Mouse (Mus musculus) neural tube, embryonic 11.5 days (tissue): Measurements from ENCODE around the gene Cacng5. TPM values are rescaled to one million over a fixed set of nuclear protein-coding genes. Genes with fewer than 3 reads are reported as not detected.
A peak's percentile ranks its signal among the peaks of the same experiment; 100 is the strongest.

Source experiments
- ATAC-seq: fragments of 200-750 bp; cut with Nextera tagmentation; 2 replicates; pipeline ENCODE4 v1.8.0; 2017; ENCODE audit warnings: moderate number of reproducible peaks, mild to moderate bottlenecking, moderate TSS enrichment, moderate library complexity; ENCODE audit not compliant: insufficient read depth, low FRiP score, low TSS enrichment
- DNase-seq: peaks from one replicate; pipeline ENCODE4 v3.0.0-alpha.2; 2015; ENCODE audit warnings: low spot score
- H3K27ac ChIP-seq: fragments of 300-500 bp; sonication (generic); 2 replicates; pipeline ENCODE4 v1.5.1; 2014; ENCODE audit warnings: low read depth, mild to moderate bottlenecking, low read length
- H3K27me3 ChIP-seq: fragments of 300-500 bp; sonication (generic); 2 replicates; pipeline ENCODE4 v1.6.1; 2014; ENCODE audit warnings: mild to moderate bottlenecking, low read length, mixed read lengths; ENCODE audit not compliant: control insufficient read depth, insufficient read depth
- H3K36me3 ChIP-seq: fragments of 300-500 bp; sonication (generic); 2 replicates; pipeline ENCODE4 v1.6.1; 2014; ENCODE audit warnings: mild to moderate bottlenecking, low read length, moderate library complexity, mixed read lengths; ENCODE audit not compliant: control insufficient read depth, insufficient read depth
- H3K4me1 ChIP-seq: fragments of 300-500 bp; sonication (generic); 2 replicates; pipeline ENCODE4 v1.6.1; 2014; ENCODE audit warnings: low read length, mixed read lengths; ENCODE audit not compliant: control insufficient read depth, insufficient read depth
- H3K4me2 ChIP-seq: fragments of 300-500 bp; sonication (generic); 2 replicates; pipeline ENCODE4 v1.6.1; 2014; ENCODE audit warnings: low read depth, mild to moderate bottlenecking, moderate library complexity
- H3K4me3 ChIP-seq: fragments of 300-500 bp; sonication (generic); 2 replicates; pipeline ENCODE4 v1.5.1; 2014; ENCODE audit warnings: low read depth, low read length
- H3K9ac ChIP-seq: fragments of 300-500 bp; sonication (generic); 2 replicates; pipeline ENCODE4 v1.6.1; 2014; ENCODE audit warnings: mild to moderate bottlenecking, low read length
- H3K9me3 ChIP-seq: fragments of 300-500 bp; sonication (generic); 2 replicates; pipeline ENCODE4 v1.6.1; 2016; ENCODE audit warnings: low read length; ENCODE audit not compliant: control insufficient read depth
- WGBS: fragments of 180-500 bp; shearing (Covaris S2); extraction: QIAGEN DNeasy Blood & Tissue Kit; methylation state at CpG from one replicate; pipeline ENCODE4 v1.1.7; 2014; 5-methylcytosine and 5-hydroxymethylcytosine counted together
- polyA plus RNA-seq: library from polyadenylated mRNA; unstranded; fragments of >200 nt; fragmentation: Nextera tagmentation; extraction: Ambion mirVana; gene quantifications from 2 replicates; pipeline ENCODE4 v1.2.1, GENCODE M21; 2014

The Cacng5 gene
- 2.7 and 3.8 TPM in 2 replicates for polyA plus RNA-seq

DNA sequence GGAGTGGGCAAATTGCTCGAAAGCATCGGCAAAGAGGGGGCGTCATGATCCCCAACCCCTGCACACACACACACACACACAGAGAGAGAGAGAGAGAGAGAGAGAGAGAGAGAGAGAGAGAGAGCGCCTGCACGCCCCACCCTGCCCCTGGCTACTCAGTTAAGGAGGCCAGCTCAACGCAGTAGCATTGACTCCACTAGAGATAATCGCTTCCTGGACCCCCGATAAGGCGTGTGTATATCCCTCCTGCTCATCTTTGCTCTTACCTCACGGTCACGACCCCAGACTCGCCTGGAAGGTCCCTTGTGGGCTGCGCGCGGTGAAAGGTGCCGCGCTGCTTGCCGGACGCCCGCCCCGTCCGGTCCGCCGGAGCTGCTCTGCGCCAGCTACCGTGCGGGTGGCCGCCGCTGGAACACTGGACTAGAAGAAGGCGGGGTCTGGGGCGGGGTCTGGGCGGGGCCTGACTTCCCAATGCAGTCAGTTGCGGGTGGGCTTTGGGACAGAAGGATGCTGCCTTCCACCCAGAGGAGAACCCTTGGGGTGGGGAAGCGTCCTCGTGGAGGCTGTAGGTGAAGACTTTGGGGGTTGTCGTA is at the start of gene Cacng5:
TSS of gene Cacng5 (minus strand) at position 422 of the 593 bp plus-strand sequence.
- Histone ChIP-seq H3K4me2 (peak within 1 kb of the TSS; percentile 51), H3K9ac (peak within 1 kb of the TSS; percentile 22; the same call in 1 of the 2 replicates), H3K36me3 (no peaks in the 10 kb centered on the region), H3K4me1 (no peaks in the 10 kb centered on the region; the same call in 1 of the 2 replicates), H3K27me3 (peaks cover 12% of the 10 kb centered on the region), H3K27ac (no peak within 1 kb of the TSS), H3K4me3 (peak within 1 kb of the TSS; percentile 30), H3K9me3 (no peaks in the 10 kb centered on the region)
- WGBS, result 5% methylated on average over 34 of the region's 36 CpGs
- DNase-seq (peak; percentile 73), ATAC-seq (peak; percentile 74)

DNA sequence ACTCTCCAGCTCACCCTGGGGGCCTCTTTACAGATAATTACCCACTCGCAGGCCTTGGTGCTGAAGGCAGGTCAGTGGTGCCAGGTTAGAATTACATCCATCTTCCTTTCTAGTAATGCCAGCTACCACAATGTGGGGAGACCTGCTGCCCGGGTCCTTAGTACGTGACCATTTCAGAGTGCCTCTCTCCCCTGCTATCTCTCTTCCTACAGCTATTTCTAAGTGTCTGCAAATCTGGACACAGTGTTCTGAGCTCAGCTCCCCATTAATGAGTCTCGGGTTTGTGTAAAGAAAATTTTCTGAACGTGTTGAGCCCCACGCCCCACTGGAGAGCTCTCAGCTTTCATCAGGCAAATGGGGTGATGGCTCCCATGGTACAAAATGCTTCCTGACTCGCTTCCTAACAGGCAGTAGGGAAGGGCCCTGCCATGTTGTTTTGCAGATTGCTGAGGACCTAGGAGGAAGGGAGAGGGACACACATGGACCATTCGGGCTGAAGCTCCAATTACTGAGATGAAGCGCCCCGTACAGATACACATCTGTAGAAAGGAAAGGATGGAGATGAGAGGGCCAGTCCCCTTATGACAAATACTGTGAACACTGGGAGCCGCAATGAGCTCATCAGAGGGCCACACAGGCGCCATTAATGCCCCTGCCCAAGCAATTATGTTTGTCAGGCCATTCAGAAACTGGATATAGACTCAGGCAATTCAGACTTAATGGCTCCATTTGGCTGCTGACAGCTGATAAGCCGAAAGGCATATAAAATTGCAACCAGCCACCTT is 42.9 kb upstream of the Cacng5 start:
- DNase-seq, result no peak
- H3K4me1 ChIP-seq, result no peaks in the 10 kb centered on the region
- no peak for ATAC-seq
- H3K9ac ChIP-seq, result no peak overlapping the region
- WGBS, result 69% methylated on average over 13 of the region's 13 CpGs
- no peaks in the 10 kb centered on the region for H3K9me3 ChIP-seq
- H3K36me3 ChIP-seq, result no peaks in the 10 kb centered on the region
- H3K27ac ChIP-seq, result peak overlapping the region; percentile 60; the same call in 1 of the 2 replicates
- no peaks in the 10 kb centered on the region for H3K27me3 ChIP-seq
- no peak overlapping the region for H3K4me3 ChIP-seq
- H3K4me2 ChIP-seq, result no peak overlapping the region

DNA sequence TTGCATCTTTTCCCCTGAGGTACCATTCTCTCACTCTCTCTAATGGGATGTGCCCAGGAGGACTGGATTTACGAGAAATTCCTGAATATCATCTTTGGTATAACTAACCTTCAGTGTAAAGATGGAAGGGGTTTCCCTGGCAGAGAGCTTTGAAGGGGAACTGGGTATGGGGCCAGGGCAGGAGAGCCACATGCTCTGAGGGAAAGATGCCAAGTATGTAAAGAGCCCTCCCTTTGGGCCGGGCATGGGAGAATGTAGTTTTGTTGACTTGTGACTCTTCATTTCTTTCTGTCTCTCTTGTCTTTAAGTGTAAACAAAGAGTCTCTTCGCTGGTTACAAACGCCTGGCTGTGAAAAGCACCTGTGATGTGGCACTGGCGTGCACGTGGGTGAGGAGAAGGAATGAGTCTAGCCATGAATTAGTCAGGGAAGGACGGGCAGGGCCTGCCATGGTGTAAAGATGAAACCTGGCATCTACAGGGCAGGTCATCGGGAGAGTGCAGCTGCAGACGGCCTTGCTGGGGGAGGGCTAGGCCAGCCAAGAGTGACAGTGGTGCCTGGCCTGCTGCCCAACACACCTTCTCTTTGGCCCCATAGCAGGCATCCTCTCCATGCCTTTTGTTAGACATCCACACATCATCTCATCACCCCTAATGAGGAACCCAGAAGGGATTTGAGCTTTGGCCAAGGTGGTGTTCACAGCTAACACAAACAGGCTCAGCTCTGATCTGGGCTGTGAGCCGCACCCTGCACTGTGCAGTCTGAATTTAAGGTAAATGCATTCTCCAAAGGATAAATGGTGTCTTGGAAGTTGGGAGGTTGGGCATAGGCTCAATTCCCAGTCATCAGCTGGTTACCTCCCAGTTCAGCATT is 40.6 kb upstream of the Cacng5 start:
- no peaks in the 10 kb centered on the region for H3K4me1 ChIP-seq
- H3K4me2 ChIP-seq, result no peak overlapping the region
- H3K36me3 ChIP-seq, result no peaks in the 10 kb centered on the region
- no peak overlapping the region for H3K27ac ChIP-seq
- H3K9me3 ChIP-seq, result no peaks in the 10 kb centered on the region
- H3K27me3 ChIP-seq, result no peaks in the 10 kb centered on the region
- no peak overlapping the region for H3K4me3 ChIP-seq
- WGBS, result 85% methylated on average over 10 of the region's 10 CpGs
- ATAC-seq, result no peak
- DNase-seq, result no peak
- no peak overlapping the region for H3K9ac ChIP-seq

DNA sequence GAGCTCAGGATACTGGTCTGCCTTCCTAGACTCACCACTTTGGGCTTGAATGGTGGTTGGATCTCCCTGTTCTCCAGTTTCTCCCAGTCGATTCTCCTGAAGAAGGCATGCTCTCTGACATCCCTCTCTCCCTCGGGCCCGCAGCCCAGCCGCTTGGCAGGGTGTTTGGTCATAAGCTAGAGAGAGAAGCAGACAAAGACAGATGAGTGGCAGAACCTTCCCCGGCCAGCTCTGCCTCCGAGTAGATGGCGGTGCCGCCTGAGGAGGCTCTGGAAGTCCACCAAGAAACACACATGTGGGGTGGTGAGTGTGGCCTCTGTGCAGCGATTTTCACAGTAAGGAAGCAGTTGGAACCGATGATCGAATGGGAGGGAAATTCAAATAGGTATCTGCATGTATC is 36.6 kb upstream of the Cacng5 start:
- Histone ChIP-seq H3K9ac (no peak overlapping the region), H3K4me3 (no peak overlapping the region), H3K27me3 (no peaks in the 10 kb centered on the region), H3K27ac (no peak overlapping the region), H3K9me3 (no peaks in the 10 kb centered on the region), H3K4me1 (no peaks in the 10 kb centered on the region), H3K4me2 (no peak overlapping the region), H3K36me3 (no peaks in the 10 kb centered on the region)
- ATAC-seq, result no peak
- 93% methylated on average over 11 of the region's 11 CpGs for WGBS
- DNase-seq, result no peak

GRCm38 (mm10) chr11:107950658-107951057 is 35.8 kb upstream of the Cacng5 start:
- H3K27me3 ChIP-seq, result no peaks in the 10 kb centered on the region
- DNase-seq (no peak), ATAC-seq (no peak)
- H3K9ac ChIP-seq, result no peak overlapping the region
- no peaks in the 10 kb centered on the region for H3K36me3 ChIP-seq
- no peaks in the 10 kb centered on the region for H3K4me1 ChIP-seq
- H3K27ac ChIP-seq, result no peak overlapping the region
- WGBS, result 96% methylated on average over 4 of the region's 4 CpGs
- H3K4me2 ChIP-seq, result no peak overlapping the region
- no peaks in the 10 kb centered on the region for H3K9me3 ChIP-seq
- no peak overlapping the region for H3K4me3 ChIP-seq

- H3K4me1 ChIP-seq, result no peaks in the 10 kb centered on the region
- ATAC-seq, result no peak
- WGBS, result 78% methylated on average over 9 of the region's 9 CpGs
Observed at GRCm38 (mm10) chr11:107950211-107950610, 35.4 kb upstream of the Cacng5 start.

DNA sequence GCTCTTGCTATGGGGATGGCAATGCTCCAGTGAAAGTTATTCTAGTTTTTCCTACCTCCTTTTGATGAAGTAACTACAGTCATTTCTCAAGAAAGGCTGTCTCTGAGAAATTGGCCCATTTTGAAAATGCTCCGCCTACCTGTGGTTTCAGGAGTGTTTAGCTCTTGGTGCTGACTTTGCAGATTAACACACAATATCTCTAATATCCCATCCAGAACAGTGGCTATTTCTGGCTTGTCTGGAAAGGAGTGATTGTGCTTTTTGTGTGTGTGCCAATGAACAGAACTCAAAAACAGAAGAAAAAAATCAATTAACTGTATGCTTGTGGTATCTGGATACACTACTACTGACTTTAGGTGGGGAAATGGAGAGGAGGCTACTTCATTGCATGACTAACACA is 33.1 kb upstream of the Cacng5 start:
- no peak overlapping the region for H3K27ac ChIP-seq
- 100% methylated on average over 1 of the region's 1 CpGs for WGBS
- H3K9ac ChIP-seq, result no peak overlapping the region
- ATAC-seq, result no peak
- H3K4me2 ChIP-seq, result no peak overlapping the region
- H3K4me1 ChIP-seq, result no peaks in the 10 kb centered on the region
- H3K9me3 ChIP-seq, result no peaks in the 10 kb centered on the region
- H3K27me3 ChIP-seq, result no peaks in the 10 kb centered on the region
- H3K36me3 ChIP-seq, result no peaks in the 10 kb centered on the region
- H3K4me3 ChIP-seq, result no peak overlapping the region
- DNase-seq, result no peak

More at GRCm38 (mm10) chr11:107950211-107950610, 35.4 kb upstream of the Cacng5 start:
- Histone ChIP-seq H3K4me3 (no peak overlapping the region), H3K27me3 (no peaks in the 10 kb centered on the region), H3K9ac (no peak overlapping the region), H3K9me3 (no peaks in the 10 kb centered on the region), H3K4me2 (no peak overlapping the region), H3K36me3 (no peaks in the 10 kb centered on the region), H3K27ac (no peak overlapping the region)
- no peak for DNase-seq

DNA sequence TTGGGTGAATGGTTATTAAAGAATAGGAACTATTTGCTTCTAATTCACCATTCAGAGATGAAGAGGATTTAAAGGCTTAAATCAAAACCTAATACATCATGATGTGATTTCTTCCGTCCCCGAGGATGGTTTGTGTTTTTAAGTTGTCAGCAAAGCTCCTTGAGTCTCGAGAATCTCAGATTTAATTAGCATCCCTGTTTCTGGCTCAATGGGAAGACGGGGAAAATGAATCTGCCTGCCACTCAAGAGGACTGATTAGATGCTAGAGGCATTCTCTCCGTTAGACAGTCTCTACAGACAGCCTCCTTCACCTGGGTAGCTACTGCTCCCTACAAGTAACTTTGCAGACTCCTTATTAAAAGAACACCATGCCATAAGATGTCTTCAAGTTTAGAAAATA is 32.0 kb upstream of the Cacng5 start:
- H3K36me3 ChIP-seq, result no peaks in the 10 kb centered on the region

More for the DNA sequence above, 32.0 kb upstream of the Cacng5 start:
- Histone ChIP-seq H3K4me2 (no peak overlapping the region), H3K27me3 (no peaks in the 10 kb centered on the region), H3K27ac (no peak overlapping the region), H3K9ac (no peak overlapping the region), H3K9me3 (no peaks in the 10 kb centered on the region), H3K4me1 (no peaks in the 10 kb centered on the region), H3K4me3 (no peak overlapping the region)
- no peak for ATAC-seq
- DNase-seq, result no peak
- 78% methylated on average over 5 of the region's 5 CpGs for WGBS
